Comparison of ENCODE assay signal across 18 mouse cellular contexts in the genomic region with DNA sequence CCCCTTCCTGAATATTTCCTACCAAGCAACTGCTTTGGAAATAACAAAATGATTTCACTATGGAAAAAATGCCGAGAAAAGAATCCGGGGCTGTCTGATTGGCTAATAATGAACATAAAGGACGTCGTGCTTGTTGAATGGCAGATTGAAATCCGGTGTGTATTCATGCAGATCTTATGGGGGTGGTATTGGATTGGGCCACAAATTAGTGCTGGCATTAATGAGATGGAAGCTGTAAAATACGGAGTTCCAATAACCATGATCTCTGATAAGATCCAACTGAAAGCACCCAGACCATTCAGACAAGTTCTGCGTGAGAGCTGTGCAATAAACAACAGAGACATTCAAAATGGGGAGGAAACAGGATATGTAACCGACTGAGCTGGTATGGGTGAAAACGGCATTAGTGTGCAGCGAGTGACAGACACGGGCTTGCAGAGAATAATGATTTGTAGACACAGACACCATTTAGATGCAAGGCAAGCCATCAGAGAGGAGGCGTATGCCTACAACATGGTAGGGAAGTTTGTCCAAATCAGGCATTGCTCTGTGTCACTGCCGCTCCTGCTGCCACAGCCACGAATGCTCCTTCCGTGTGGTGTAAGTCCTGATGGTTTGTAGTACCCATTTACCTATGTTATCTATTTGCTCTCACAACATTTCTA. TPM values are rescaled to one million over a fixed set of nuclear protein-coding genes. Genes with fewer than 3 reads are reported as not detected.
DNase-seq lines count a peak whose midpoint lies in the region; ATAC-seq and TF ChIP-seq lines count a peak whose summit lies in the region.
"Had no signal": no experiment of that assay in that cellular context is flagged by ENCODE, and none has a peak within 500 bp of the region (broad histone marks: within the 10 kb centered on the region; RNA-seq: fewer than 3 reads in every experiment).

No protein-coding gene starts in this region.

- no peak for TF ChIP-seq CTCF in gastrocnemius, adult 2 months (IDR thresholded peaks at IDR 0.05)

- no peaks in the 10 kb centered on the region for H3K36me3 ChIP-seq in midbrain, embryonic 14.5 days (ENCODE audit: control insufficient read depth, insufficient read depth, low read length)
- no peaks in the 10 kb centered on the region for H3K36me3 ChIP-seq in midbrain, embryonic 11.5 days (ENCODE audit: control insufficient read depth, insufficient read depth, low read length)
- H3K36me3 ChIP-seq in hindbrain, embryonic 16.5 days (ENCODE audit: control insufficient read depth, insufficient read depth, low read length), result no peaks in the 10 kb centered on the region
- no peaks in the 10 kb centered on the region for H3K36me3 ChIP-seq in neural tube, embryonic 14.5 days (ENCODE audit: control insufficient read depth, insufficient read depth, low read length)
- H3K36me3 ChIP-seq: embryonic facial prominence, embryonic 10.5 days; limb, embryonic 15.5 days had no signal

- no peak for DNase-seq in gastrocnemius, adult 2 months
- DNase-seq in gastrocnemius, postnatal 10 days, result no peak
- DNase-seq in midbrain, embryonic 14.5 days, result no peak
- DNase-seq in midbrain, embryonic 11.5 days (ENCODE audit: low spot score, missing footprints), result no peak
- DNase-seq in adrenal gland, adult (ENCODE audit: inconsistent age in 2 of 2, low spot score in 1 of 2), result no peak
- DNase-seq in cerebellum, adult 18-20 months, result no peak
- DNase-seq: adrenal gland, adult 8-10 months; cerebellum, postnatal 25 days; gastrocnemius, postnatal 14 days; kidney, postnatal 10 days; lung, adult 18-20 months; spleen, adult 18-20 months; thymus, postnatal 36 days had no signal

- H3K4me1 ChIP-seq in midbrain, embryonic 14.5 days (ENCODE audit: control insufficient read depth, insufficient read depth, low read length), result no peaks in the 10 kb centered on the region
- H3K4me1 ChIP-seq in midbrain, embryonic 11.5 days (ENCODE audit: control insufficient read depth, insufficient read depth, low read length), result peaks cover 2% of the 10 kb centered on the region; the same call in 1 of the 2 replicates
- H3K4me1 ChIP-seq in hindbrain, embryonic 16.5 days (ENCODE audit: control insufficient read depth, insufficient read depth, low read depth, low read length), result no peaks in the 10 kb centered on the region
- 0 out of 2 replicates have a peak, but pooled peaks cover 2% of the 10 kb centered on the region for H3K4me1 ChIP-seq in neural tube, embryonic 14.5 days (ENCODE audit: control insufficient read depth, insufficient read depth, low read length)
- H3K4me1 ChIP-seq: embryonic facial prominence, embryonic 10.5 days; limb, embryonic 15.5 days had no signal

- intact Hi-C loops in gastrocnemius, adult 2 months (cut with DNase I), result no loop called here

- peak overlapping the region; percentile 30 for H3K4me3 ChIP-seq in gastrocnemius, adult 2 months
- no peak overlapping the region for H3K4me3 ChIP-seq in midbrain, embryonic 14.5 days (replicated peaks; ENCODE audit: low read depth, low read length)
- H3K4me3 ChIP-seq in midbrain, embryonic 11.5 days (ENCODE audit: low read depth, low read length), result no peak overlapping the region
- H3K4me3 ChIP-seq in hindbrain, embryonic 16.5 days (ENCODE audit: low read length), result no peak overlapping the region
- no peak overlapping the region for H3K4me3 ChIP-seq in neural tube, embryonic 14.5 days (ENCODE audit: low read depth, low read length)
- H3K4me3 ChIP-seq: embryonic facial prominence, embryonic 10.5 days; limb, embryonic 15.5 days had no signal

- no peak overlapping the region for H3K9ac ChIP-seq in midbrain, embryonic 14.5 days (replicated peaks; ENCODE audit: low read length)
- no peak overlapping the region for H3K9ac ChIP-seq in midbrain, embryonic 11.5 days (ENCODE audit: low read length)
- no peak overlapping the region for H3K9ac ChIP-seq in hindbrain, embryonic 16.5 days (ENCODE audit: low read depth, low read length)
- H3K9ac ChIP-seq in neural tube, embryonic 14.5 days (replicated peaks; ENCODE audit: low read depth, low read length), result no peak overlapping the region
- H3K9ac ChIP-seq: limb, embryonic 15.5 days had no signal

- no peak overlapping the region for H3K27ac ChIP-seq in gastrocnemius, adult 2 months
- H3K27ac ChIP-seq in midbrain, embryonic 14.5 days (replicated peaks; ENCODE audit: low read depth, low read length), result 0 out of 2 replicates have a peak overlapping the region, but pooled peaks have one; percentile 32
- no peak overlapping the region for H3K27ac ChIP-seq in midbrain, embryonic 11.5 days (ENCODE audit: low read depth, low read length)
- no peak overlapping the region for H3K27ac ChIP-seq in hindbrain, embryonic 16.5 days (ENCODE audit: low read depth, low read length)
- 0 out of 2 replicates have a peak overlapping the region, but pooled peaks have one; percentile 18 for H3K27ac ChIP-seq in neural tube, embryonic 14.5 days (ENCODE audit: low read depth, low read length)
- H3K27ac ChIP-seq: embryonic facial prominence, embryonic 10.5 days; limb, embryonic 15.5 days; stomach, postnatal 0 days had no signal

- no peaks in the 10 kb centered on the region for H3K27me3 ChIP-seq in midbrain, embryonic 14.5 days (ENCODE audit: control insufficient read depth, insufficient read depth, low read length)
- no peaks in the 10 kb centered on the region for H3K27me3 ChIP-seq in midbrain, embryonic 11.5 days (ENCODE audit: control insufficient read depth, insufficient read depth, low read length)
- no peaks in the 10 kb centered on the region for H3K27me3 ChIP-seq in hindbrain, embryonic 16.5 days (replicated peaks; ENCODE audit: control insufficient read depth, insufficient read depth, low read length)
- no peaks in the 10 kb centered on the region for H3K27me3 ChIP-seq in neural tube, embryonic 14.5 days (ENCODE audit: control insufficient read depth, insufficient read depth, low read length)
- H3K27me3 ChIP-seq: limb, embryonic 15.5 days had no signal

- H3K4me2 ChIP-seq in midbrain, embryonic 14.5 days (ENCODE audit: low read length), result no peak overlapping the region
- no peak overlapping the region for H3K4me2 ChIP-seq in midbrain, embryonic 11.5 days
- peak overlapping the region; percentile 26 for H3K4me2 ChIP-seq in hindbrain, embryonic 16.5 days (ENCODE audit: low read length)
- peak overlapping the region; percentile 6; the same call in 1 of the 2 replicates for H3K4me2 ChIP-seq in neural tube, embryonic 14.5 days (ENCODE audit: low read depth, low read length)
- H3K4me2 ChIP-seq: limb, embryonic 15.5 days had no signal

- WGBS in midbrain, embryonic 14.5 days, result 72% methylated on average over 15 of the region's 15 CpGs
- WGBS in midbrain, embryonic 11.5 days, result 88% methylated on average over 15 of the region's 15 CpGs
- 58% methylated on average over 15 of the region's 15 CpGs for WGBS in hindbrain, embryonic 16.5 days
- WGBS in neural tube, embryonic 14.5 days, result 55% methylated on average over 15 of the region's 15 CpGs

- no peak for ATAC-seq in midbrain, embryonic 14.5 days (ENCODE audit: low FRiP score, low TSS enrichment)
- ATAC-seq in midbrain, embryonic 11.5 days (ENCODE audit: low FRiP score), result no peak
- peak; percentile 67 for ATAC-seq in hindbrain, embryonic 16.5 days
- ATAC-seq in neural tube, embryonic 14.5 days (ENCODE audit: low read depth), result peak; percentile 71

- H3K9me3 ChIP-seq in midbrain, embryonic 14.5 days (ENCODE audit: control insufficient read depth, low read length), result no peaks in the 10 kb centered on the region
- H3K9me3 ChIP-seq in midbrain, embryonic 11.5 days (ENCODE audit: control insufficient read depth, low read length), result no peaks in the 10 kb centered on the region
- H3K9me3 ChIP-seq in hindbrain, embryonic 16.5 days (ENCODE audit: control insufficient read depth, low read length), result no peaks in the 10 kb centered on the region
- H3K9me3 ChIP-seq in neural tube, embryonic 14.5 days (ENCODE audit: control insufficient read depth, low read length), result no peaks in the 10 kb centered on the region
- H3K9me3 ChIP-seq: embryonic facial prominence, embryonic 10.5 days; limb, embryonic 15.5 days had no signal

RNA-seq across cellular contexts. Expression of gene Bend4, which starts 38.9 kb away (rescaled TPM):
- total RNA-seq in gastrocnemius, adult 2 months (2021), result under 1 TPM; 0.26 to 0.39 TPM
- total RNA-seq in gastrocnemius, postnatal 10 days (2021), result 1 to 10 TPM; 1.8 to 2.1 TPM
- polyA plus RNA-seq in midbrain, embryonic 14.5 days (2014; fragmentation: Nextera tagmentation; extraction: Ambion mirVana), result 15.4 and 15.6 TPM in 2 replicates
- polyA plus RNA-seq in midbrain, embryonic 11.5 days (2014; fragmentation: Nextera tagmentation; extraction: Ambion mirVana), result 10.8 and 11.3 TPM in 2 replicates
- polyA plus RNA-seq in hindbrain, embryonic 16.5 days (2015; fragmentation: Nextera tagmentation; extraction: Ambion mirVana), result 11.4 and 12.4 TPM in 2 replicates
- polyA plus RNA-seq in neural tube, embryonic 14.5 days (2014; fragmentation: Nextera tagmentation; extraction: Ambion mirVana), result 17.5 and 23.3 TPM in 2 replicates

Comparison
In these comparisons a context has a peak if more than half of its experiments do, and no peak if none do; other contexts are left out.
1. H3K27ac ChIP-seq: peak in midbrain, embryonic 14.5 days (single experiment) and neural tube, embryonic 14.5 days (single experiment); none in gastrocnemius, adult 2 months (single experiment), midbrain, embryonic 11.5 days (single experiment) and hindbrain, embryonic 16.5 days (single experiment).
2. ATAC-seq: peak in hindbrain, embryonic 16.5 days (single experiment) and neural tube, embryonic 14.5 days (single experiment); none in midbrain, embryonic 14.5 days (single experiment) and midbrain, embryonic 11.5 days (single experiment).
3. H3K4me2 ChIP-seq: peak in hindbrain, embryonic 16.5 days (single experiment) and neural tube, embryonic 14.5 days (single experiment); none in midbrain, embryonic 14.5 days (single experiment) and midbrain, embryonic 11.5 days (single experiment).